Mouse (Mus musculus) limb, embryonic 11.5 days (tissue): ENCODE measurements at regions not wholly inside any gene's neighbourhood (a gene's known extent, or its start where the extent isn't known, plus 50 kb on each side); places are given as distances from the start of the nearest gene placed in this dataset.

Experiments
- ATAC-seq: fragments of 200-750 bp; cut with Nextera tagmentation; 2 replicates; pipeline ENCODE4 v1.8.0; 2017; ENCODE audit warnings: low read depth; ENCODE audit not compliant: insufficient number of reproducible peaks, low FRiP score, low TSS enrichment
- DNase-seq: peaks from one replicate; pipeline ENCODE4 v3.0.0-alpha.2; 2015; ENCODE audit warnings: low spot score
- H3K27ac ChIP-seq: fragments of 300-500 bp; sonication (generic); replicated peaks from 2 replicates; pipeline ENCODE4 v1.5.1; 2014; ENCODE audit warnings: low read depth, mild to moderate bottlenecking, low read length
- H3K27me3 ChIP-seq: fragments of 300-500 bp; sonication (generic); 2 replicates; pipeline ENCODE4 v1.6.1; 2014; ENCODE audit warnings: mild to moderate bottlenecking, low read length, mixed read lengths; ENCODE audit not compliant: control insufficient read depth, insufficient read depth
- H3K36me3 ChIP-seq: fragments of 300-500 bp; sonication (generic); 2 replicates; pipeline ENCODE4 v1.6.1; 2014; ENCODE audit warnings: mild to moderate bottlenecking, low read length, moderate library complexity, mixed read lengths; ENCODE audit not compliant: control insufficient read depth, insufficient read depth
- H3K4me1 ChIP-seq: fragments of 300-500 bp; sonication (generic); 2 replicates; pipeline ENCODE4 v1.6.1; 2014; ENCODE audit warnings: low read length, mixed read lengths; ENCODE audit not compliant: control insufficient read depth, insufficient read depth
- H3K4me2 ChIP-seq: fragments of 300-500 bp; sonication (generic); 2 replicates; pipeline ENCODE4 v1.6.1; 2014; ENCODE audit warnings: low read depth, mild to moderate bottlenecking, moderate library complexity; ENCODE audit not compliant: severe bottlenecking
- H3K4me3 ChIP-seq: fragments of 300-500 bp; sonication (generic); 2 replicates; pipeline ENCODE4 v1.5.1; 2014; ENCODE audit warnings: low read depth, low read length
- H3K9ac ChIP-seq: fragments of 300-500 bp; sonication (generic); 2 replicates; pipeline ENCODE4 v1.6.1; 2014; ENCODE audit warnings: mild to moderate bottlenecking, low read length
- H3K9me3 ChIP-seq: fragments of 300-500 bp; sonication (generic); 2 replicates; pipeline ENCODE4 v1.6.1; 2016; ENCODE audit warnings: low read length; ENCODE audit not compliant: control insufficient read depth
- WGBS: fragments of 180-500 bp; shearing (Covaris S2); extraction: QIAGEN DNeasy Blood & Tissue Kit; methylation state at CpG from one replicate; pipeline ENCODE4 v1.1.7; 2014; 5-methylcytosine and 5-hydroxymethylcytosine counted together

- H3K36me3 ChIP-seq = no peaks in the 10 kb centered on the region
- H3K9me3 ChIP-seq = no peaks in the 10 kb centered on the region
- H3K4me3 ChIP-seq = no peak overlapping the region
- no peak for DNase-seq
- no peaks in the 10 kb centered on the region for H3K4me1 ChIP-seq
- no peak for ATAC-seq
- no peak overlapping the region for H3K4me2 ChIP-seq
- 56% methylated on average over 6 of the region's 6 CpGs for WGBS
- no peak overlapping the region for H3K27ac ChIP-seq
- no peak overlapping the region for H3K9ac ChIP-seq
- H3K27me3 ChIP-seq = no peaks in the 10 kb centered on the region
Measured at GRCm38 (mm10) chr2:160153781-160154180, 180.2 kb downstream of the Gm826 start.

GRCm38 (mm10) chr2:160152101-160152500 lies 181.9 kb downstream of the Gm826 start:
- Histone ChIP-seq H3K4me1 (no peaks in the 10 kb centered on the region), H3K27ac (no peak overlapping the region), H3K9ac (no peak overlapping the region), H3K4me2 (no peak overlapping the region), H3K36me3 (no peaks in the 10 kb centered on the region), H3K4me3 (no peak overlapping the region), H3K27me3 (no peaks in the 10 kb centered on the region), H3K9me3 (no peaks in the 10 kb centered on the region)
- ATAC-seq (no peak), DNase-seq (no peak)
- WGBS = 80% methylated on average over 3 of the region's 3 CpGs

GRCm38 (mm10) chr2:160148936-160149335 lies 185.0 kb downstream of the Gm826 start:
- no peak overlapping the region for H3K27ac ChIP-seq
- no peaks in the 10 kb centered on the region for H3K4me1 ChIP-seq
- H3K36me3 ChIP-seq = no peaks in the 10 kb centered on the region
- H3K9me3 ChIP-seq = no peaks in the 10 kb centered on the region
- H3K4me3 ChIP-seq = no peak overlapping the region
- ATAC-seq (no peak), DNase-seq (no peak)
- no peaks in the 10 kb centered on the region for H3K27me3 ChIP-seq
- no peak overlapping the region for H3K4me2 ChIP-seq
- no peak overlapping the region for H3K9ac ChIP-seq
- 84% methylated on average over 3 of the region's 3 CpGs for WGBS

DNA sequence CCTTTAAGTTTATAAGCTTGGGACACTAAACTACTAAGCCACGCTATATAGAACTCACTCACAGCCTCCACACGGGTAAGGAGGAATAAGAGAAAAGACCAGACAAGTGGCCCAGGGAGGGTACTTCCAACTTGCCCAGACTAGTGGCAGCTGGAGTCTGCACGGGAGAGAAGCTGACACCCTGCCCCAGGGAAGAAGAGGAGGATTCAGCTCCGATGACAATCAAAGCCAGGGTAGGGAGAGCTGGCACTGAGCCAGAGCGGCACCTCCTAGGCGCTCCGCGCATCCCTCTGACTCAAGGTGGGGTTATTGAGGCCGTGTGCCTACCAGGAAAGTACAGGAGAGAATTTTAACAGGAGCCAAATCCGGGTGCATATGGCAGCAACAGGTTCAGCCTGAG lies 185.4 kb downstream of the Gm826 start:
- Histone ChIP-seq H3K9ac (no peak overlapping the region), H3K36me3 (no peaks in the 10 kb centered on the region), H3K9me3 (no peaks in the 10 kb centered on the region), H3K4me2 (no peak overlapping the region), H3K4me1 (no peaks in the 10 kb centered on the region), H3K4me3 (no peak overlapping the region), H3K27ac (no peak overlapping the region), H3K27me3 (no peaks in the 10 kb centered on the region)
- 75% methylated on average over 10 of the region's 10 CpGs for whole genome bisulfite sequencing
- ATAC-seq = 0 out of 2 replicates have a peak, but pooled peaks have one; percentile 35
- no peak for DNase-seq

GRCm38 (mm10) chr2:160148031-160148430 lies 185.9 kb downstream of the Gm826 start:
- 87% methylated on average over 2 of the region's 2 CpGs for WGBS
- H3K4me1 ChIP-seq = no peaks in the 10 kb centered on the region
- no peaks in the 10 kb centered on the region for H3K9me3 ChIP-seq
- no peak overlapping the region for H3K4me2 ChIP-seq
- no peaks in the 10 kb centered on the region for H3K27me3 ChIP-seq
- no peak overlapping the region for H3K27ac ChIP-seq
- H3K9ac ChIP-seq = no peak overlapping the region
- no peak for DNase-seq
- ATAC-seq = no peak
- no peak overlapping the region for H3K4me3 ChIP-seq
- no peaks in the 10 kb centered on the region for H3K36me3 ChIP-seq

GRCm38 (mm10) chr2:160140166-160140740 lies 193.7 kb downstream of the Gm826 start:
- Histone ChIP-seq H3K9me3 (no peaks in the 10 kb centered on the region), H3K9ac (no peak overlapping the region), H3K27ac (no peak overlapping the region), H3K27me3 (no peaks in the 10 kb centered on the region), H3K4me3 (no peak overlapping the region), H3K4me1 (no peaks in the 10 kb centered on the region), H3K4me2 (no peak overlapping the region), H3K36me3 (no peaks in the 10 kb centered on the region)
- DNase-seq (no peak), ATAC-seq (no peak)
- 82% methylated on average over 4 of the region's 4 CpGs for WGBS

- H3K27me3 ChIP-seq = no peaks in the 10 kb centered on the region
- no peaks in the 10 kb centered on the region for H3K36me3 ChIP-seq
- ATAC-seq (no peak), DNase-seq (no peak)
- H3K4me1 ChIP-seq = no peaks in the 10 kb centered on the region
- H3K27ac ChIP-seq = no peak overlapping the region
- H3K4me3 ChIP-seq = no peak overlapping the region
- H3K9me3 ChIP-seq = no peaks in the 10 kb centered on the region
- no peak overlapping the region for H3K4me2 ChIP-seq
- H3K9ac ChIP-seq = no peak overlapping the region
- WGBS = 93% methylated on average over 2 of the region's 2 CpGs
Measured at GRCm38 (mm10) chr2:160138091-160138490, 195.9 kb downstream of the Gm826 start.

GRCm38 (mm10) chr2:160131797-160132196 lies 202.2 kb downstream of the Gm826 start:
- ATAC-seq (no peak), DNase-seq (no peak)
- H3K4me1 ChIP-seq = no peaks in the 10 kb centered on the region
- no peak overlapping the region for H3K27ac ChIP-seq
- WGBS = 65% methylated on average over 1 of the region's 2 CpGs
- no peaks in the 10 kb centered on the region for H3K9me3 ChIP-seq
- no peak overlapping the region for H3K4me3 ChIP-seq
- H3K27me3 ChIP-seq = no peaks in the 10 kb centered on the region
- no peaks in the 10 kb centered on the region for H3K36me3 ChIP-seq
- H3K9ac ChIP-seq = no peak overlapping the region
- no peak overlapping the region for H3K4me2 ChIP-seq

- Histone ChIP-seq H3K27ac (no peak overlapping the region), H3K4me3 (no peak overlapping the region), H3K4me2 (no peak overlapping the region), H3K4me1 (no peaks in the 10 kb centered on the region), H3K9ac (no peak overlapping the region), H3K36me3 (no peaks in the 10 kb centered on the region), H3K9me3 (no peaks in the 10 kb centered on the region), H3K27me3 (no peaks in the 10 kb centered on the region)
- 81% methylated on average over 2 of the region's 2 CpGs for WGBS
- ATAC-seq (no peak), DNase-seq (no peak)
Measured at GRCm38 (mm10) chr2:160131386-160131785, 202.6 kb downstream of the Gm826 start.
